Mouse (Mus musculus): Measurements from ENCODE around the gene Lhfpl4.

GRCm38 (mm10) chr6:113237542-113238270 is 42.5 kb upstream of the Lhfpl4 start, which contains the start of gene Mtmr14:
- no peak for TF ChIP-seq CTCF (IDR thresholded peaks at IDR 0.05; ENCODE audit: low read depth)
- TF ChIP-seq EP300 (IDR thresholded peaks at IDR 0.05; ENCODE audit: low read depth): peak; percentile 31; the same call in 1 of the 2 replicates

Measured in liver, embryonic 14.5 days (tissue).